Mouse (Mus musculus) left cerebral cortex, postnatal 10 days (tissue): ENCODE results near the gene Pcdh8. TPM values are rescaled to one million over a fixed set of nuclear protein-coding genes. Genes with fewer than 3 reads are reported as not detected.

Experiments used
- microRNA-seq: library from miRNA; unstranded; fragments of <30 nt; microRNA quantifications from one replicate; pipeline ENCODE4 v1.2.0, GENCODE M21; 2022
- total RNA-seq, 2 experiments: library from RNA; stranded (reverse); gene quantifications; 2 replicates each; pipeline ENCODE4 v1.2.3; 2021

Pcdh8 gene
- total RNA-seq, 2 experiments from 2014 or later = 55.6 to 58.4 TPM

Small RNA genes lying within 50 kb of the gene (microRNA-seq; reads per million reads assigned to microRNA genes)
- gene Mir759 = not detected

Other genes with a start within 250 kb of the Pcdh8 start
- gene Sugt1, start 183.6 kb downstream of the Pcdh8 start, total RNA-seq = 10 to 100 TPM; 77.9 to 92.8 TPM
- gene Cnmd, start 109.1 kb downstream of the Pcdh8 start, total RNA-seq = under 1 TPM; 0.75 to 0.77 TPM
- 1 to 10 TPM; 1.5 to 2.0 TPM for gene Olfm4, start 212.8 kb upstream of the Pcdh8 start, total RNA-seq